Mouse (Mus musculus) lung, postnatal 0 days (tissue): ENCODE measurements around the gene Rpp25l. TPM values are rescaled to one million over a fixed set of nuclear protein-coding genes. Genes with fewer than 3 reads are reported as not detected.

Experiments
- ATAC-seq: fragments of 200-750 bp; cut with Nextera tagmentation; 2 replicates; pipeline ENCODE4 v1.8.0; 2017; ENCODE audit warnings: moderate library complexity
- DNase-seq: peaks from one replicate; pipeline ENCODE4 v3.0.0-alpha.2; 2016; ENCODE audit warnings: low spot score
- H3K27ac ChIP-seq: fragments of 300-500 bp; sonication (generic); 2 replicates; pipeline ENCODE4 v1.5.1; 2014; ENCODE audit warnings: antibody characterized with exemption, mild to moderate bottlenecking, low read length, mixed read lengths
- H3K27me3 ChIP-seq: fragments of 300-500 bp; sonication (generic); replicated peaks from 2 replicates; pipeline ENCODE4 v1.6.1; 2014; ENCODE audit warnings: low read length, mixed read lengths; ENCODE audit not compliant: insufficient read depth
- H3K36me3 ChIP-seq: fragments of 300-500 bp; sonication (generic); 2 replicates; pipeline ENCODE4 v1.6.1; 2014; ENCODE audit warnings: low read length, mixed read lengths; ENCODE audit not compliant: insufficient read depth
- H3K4me1 ChIP-seq: fragments of 300-500 bp; sonication (generic); 2 replicates; pipeline ENCODE4 v1.6.1; 2014; ENCODE audit warnings: antibody characterized with exemption, low read depth, low read length, mixed read lengths; ENCODE audit not compliant: insufficient read depth
- H3K4me2 ChIP-seq: fragments of 300-500 bp; sonication (generic); replicated peaks from 2 replicates; pipeline ENCODE4 v1.6.1; 2014; ENCODE audit warnings: low read depth, mild to moderate bottlenecking, low read length, moderate library complexity, mixed read lengths
- H3K4me3 ChIP-seq: fragments of 300-500 bp; sonication (generic); 2 replicates; pipeline ENCODE4 v1.5.1; 2014; ENCODE audit warnings: low read depth, low read length
- H3K9ac ChIP-seq: fragments of 300-500 bp; sonication (generic); replicated peaks from 2 replicates; pipeline ENCODE4 v1.6.1; 2014; ENCODE audit warnings: low read depth, mild to moderate bottlenecking
- H3K9me3 ChIP-seq: fragments of 300-500 bp; sonication (generic); 2 replicates; pipeline ENCODE4 v1.6.1; 2016; ENCODE audit warnings: low read length, mixed read lengths
- CTCF ChIP-seq: IDR thresholded peaks from 2 replicates; pipeline ENCODE4 v1.5.1; 2016; ENCODE audit warnings: antibody characterized with exemption, mild to moderate bottlenecking
- EP300 ChIP-seq: IDR thresholded peaks from 2 replicates; pipeline ENCODE4 v1.6.1; 2016; ENCODE audit warnings: antibody characterized with exemption, mild to moderate bottlenecking, control low read depth
- whole genome bisulfite sequencing: fragments of 180-500 bp; shearing (Covaris S2); extraction: QIAGEN DNeasy Blood & Tissue Kit; methylation state at CpG from one replicate; pipeline ENCODE4 v1.1.7; 2014; 5-methylcytosine and 5-hydroxymethylcytosine counted together
- polyA plus RNA-seq: library from polyadenylated mRNA; unstranded; fragments of >200 nt; fragmentation: Nextera tagmentation; extraction: Ambion mirVana; gene quantifications from 2 replicates; pipeline ENCODE4 v1.2.1, GENCODE M21; 2015

Gene Rpp25l
- polyA plus RNA-seq, 1 experiment from 2014 or later = 51.8 TPM

DNA sequence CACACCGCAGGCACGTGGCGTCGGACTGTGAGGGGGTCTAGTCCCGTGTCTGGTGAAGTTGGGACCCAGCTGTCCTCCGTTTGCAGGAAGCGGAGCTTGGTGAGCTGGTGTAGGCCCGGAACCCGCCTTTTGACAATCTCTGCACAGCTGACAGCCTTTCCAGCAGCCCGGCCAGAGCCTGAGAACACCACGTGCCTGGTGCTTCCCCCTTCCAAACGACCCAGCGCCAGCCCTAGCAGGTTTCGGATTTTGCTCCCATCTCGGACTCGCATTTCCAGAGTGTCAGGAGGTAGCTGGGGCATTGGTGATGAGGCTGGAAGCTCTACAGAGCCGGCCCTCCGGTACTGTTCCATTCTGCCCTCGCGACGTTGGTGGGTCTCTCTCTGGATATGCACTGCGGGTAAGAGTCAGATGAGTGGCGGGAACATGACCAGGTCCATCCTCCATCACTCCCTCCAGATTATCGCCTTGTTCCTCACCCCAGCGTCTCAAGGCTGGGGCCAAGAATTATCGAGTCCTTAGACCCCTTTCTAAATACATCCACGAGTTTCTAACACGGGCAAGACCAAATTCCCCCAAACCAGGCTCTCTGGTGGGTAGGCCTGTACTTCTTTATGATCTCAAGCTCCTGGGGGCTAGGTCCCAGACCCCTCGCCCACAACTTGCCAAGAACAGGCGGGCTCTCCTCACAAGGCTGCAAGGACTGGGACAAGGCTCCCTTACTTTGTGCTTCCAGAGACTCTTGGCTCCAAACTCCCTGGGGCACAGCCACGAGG is 725 bp downstream of the Rpp25l start:
- H3K9ac ChIP-seq = peak overlapping the region; percentile 88
- H3K4me2 ChIP-seq = peak overlapping the region; percentile 93
- TF ChIP-seq CTCF = no peak
- no peak for TF ChIP-seq EP300
- 30% methylated on average over 31 of the region's 31 CpGs for WGBS
- H3K27me3 ChIP-seq = no peaks in the 10 kb centered on the region
- DNase-seq (peak; percentile 15), ATAC-seq (no peak)
- no peaks in the 10 kb centered on the region for H3K9me3 ChIP-seq
- H3K4me3 ChIP-seq = peak overlapping the region; percentile 79
- H3K36me3 ChIP-seq = peaks cover under 1% of the 10 kb centered on the region; the same call in 1 of the 2 replicates
- H3K27ac ChIP-seq = peak overlapping the region; percentile 77
- H3K4me1 ChIP-seq = peaks cover 13% of the 10 kb centered on the region; the same call in 1 of the 2 replicates

DNA sequence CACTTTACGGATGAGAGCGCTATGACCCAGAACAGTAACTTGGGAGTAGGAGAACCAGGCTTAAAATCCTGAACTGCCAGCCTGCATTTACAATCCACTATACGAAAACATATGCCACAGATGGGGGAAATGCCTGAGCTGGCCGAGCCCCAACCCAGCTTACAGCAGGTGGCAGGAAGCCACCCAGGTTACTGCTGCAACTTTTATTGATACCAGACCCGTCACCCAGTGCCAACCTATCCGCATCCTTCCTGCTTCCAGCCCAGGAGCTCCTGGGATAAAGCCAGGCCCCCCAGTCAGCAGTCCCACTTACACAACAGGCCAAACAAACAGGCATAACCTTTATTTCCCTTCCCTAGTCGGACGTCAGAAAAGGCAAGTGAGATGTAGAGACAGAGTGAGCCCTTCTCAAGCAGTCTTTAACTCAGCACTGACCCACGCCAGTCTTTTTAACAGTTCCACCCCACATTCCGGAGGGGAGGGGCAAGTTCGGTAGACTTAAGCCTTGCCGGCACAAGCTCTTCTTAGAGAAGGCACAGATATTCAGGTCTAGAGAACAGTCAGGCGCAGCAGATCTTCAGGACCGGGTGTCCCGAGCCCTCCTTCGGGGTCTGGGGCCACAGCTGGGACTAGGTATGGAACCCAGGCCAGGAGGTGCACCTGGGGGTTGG is 1.5 kb downstream of the Rpp25l start:
- Histone ChIP-seq H3K27me3 (no peaks in the 10 kb centered on the region), H3K4me2 (peak overlapping the region; percentile 93), H3K9me3 (no peaks in the 10 kb centered on the region), H3K4me3 (peak overlapping the region; percentile 79; the same call in 1 of the 2 replicates), H3K4me1 (peaks cover 16% of the 10 kb centered on the region; the same call in 1 of the 2 replicates), H3K27ac (no peak overlapping the region), H3K36me3 (no peaks in the 10 kb centered on the region), H3K9ac (0 out of 2 replicates have a peak overlapping the region, but pooled peaks have one; percentile 88)
- WGBS = 60% methylated on average over 16 of the region's 16 CpGs
- DNase-seq (peak; percentile 55), ATAC-seq (no peak)
- TF ChIP-seq EP300 = no peak
- TF ChIP-seq CTCF = no peak

DNA sequence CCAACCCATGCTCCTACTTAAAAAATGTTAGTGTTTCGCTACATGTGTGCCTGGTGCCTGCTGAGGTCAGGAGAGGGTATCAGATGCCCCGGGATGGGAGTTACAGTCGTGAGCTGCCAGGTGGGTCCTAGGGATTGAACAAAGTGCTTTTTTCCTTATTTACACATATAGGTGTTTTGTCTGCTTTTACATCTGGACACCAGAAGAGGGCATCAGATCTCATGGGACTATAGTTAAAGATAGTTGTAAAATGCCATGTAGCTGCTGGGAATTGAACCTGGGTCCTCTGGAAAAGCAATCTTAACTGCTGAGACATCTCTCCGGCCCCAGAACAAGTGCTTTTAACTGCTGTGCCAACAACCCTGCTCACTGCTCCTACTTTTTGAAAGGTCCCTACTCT is 3.1 kb downstream of the Rpp25l start:
- WGBS = 51% methylated on average over 4 of the region's 4 CpGs
- Histone ChIP-seq H3K9me3 (no peaks in the 10 kb centered on the region), H3K36me3 (no peaks in the 10 kb centered on the region), H3K27me3 (no peaks in the 10 kb centered on the region), H3K9ac (no peak overlapping the region), H3K4me1 (peaks cover 18% of the 10 kb centered on the region; the same call in 1 of the 2 replicates), H3K27ac (no peak overlapping the region), H3K4me3 (no peak overlapping the region), H3K4me2 (no peak overlapping the region)
- no peak for ATAC-seq
- TF ChIP-seq EP300 (no peak), CTCF (peak; percentile 29)
- no peak for DNase-seq

DNA sequence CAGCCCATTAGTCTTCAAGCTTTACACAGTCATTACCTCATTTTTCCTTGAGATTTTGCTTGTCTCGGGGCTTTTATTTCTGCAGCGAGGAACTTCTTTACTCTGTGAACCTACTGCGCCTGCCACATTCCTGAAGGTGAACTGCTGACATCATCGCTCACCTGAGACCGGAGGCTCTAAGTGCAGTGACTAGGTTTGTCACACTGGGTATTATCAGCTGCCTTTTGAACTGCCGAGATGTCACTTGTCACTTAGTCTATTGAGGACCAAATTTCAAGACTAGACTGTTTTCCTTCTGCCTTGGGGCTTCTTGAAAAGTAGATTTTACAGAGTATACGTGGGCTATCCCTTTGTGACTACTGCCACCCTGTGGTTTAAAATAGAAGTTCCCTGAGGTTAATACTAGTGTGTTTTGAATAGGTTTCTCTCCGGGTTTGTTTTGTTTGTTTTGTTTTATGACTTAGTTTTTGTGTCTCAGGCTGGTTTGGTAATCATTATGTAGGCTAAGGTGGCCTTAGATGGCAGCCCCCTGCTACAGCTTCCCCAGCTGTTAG is 5.1 kb downstream of the Rpp25l start:
- Histone ChIP-seq H3K9me3 (no peaks in the 10 kb centered on the region), H3K4me3 (no peak overlapping the region), H3K27ac (no peak overlapping the region), H3K36me3 (no peaks in the 10 kb centered on the region), H3K4me2 (peak overlapping the region; percentile 14; the same call in 1 of the 2 replicates), H3K27me3 (no peaks in the 10 kb centered on the region), H3K4me1 (peaks cover 18% of the 10 kb centered on the region; the same call in 1 of the 2 replicates), H3K9ac (no peak overlapping the region)
- peak; percentile 80 for TF ChIP-seq CTCF
- TF ChIP-seq EP300 = no peak
- 22% methylated on average over 8 of the region's 8 CpGs for WGBS
- ATAC-seq (peak; percentile 48), DNase-seq (peak; percentile 76)

GRCm38 (mm10) chr4:41707011-41707535 is 6.3 kb downstream of the Rpp25l start:
- no peaks in the 10 kb centered on the region for H3K27me3 ChIP-seq
- ATAC-seq = peak; percentile 76
- H3K27ac ChIP-seq = no peak overlapping the region
- TF ChIP-seq EP300 = no peak
- peak; percentile 77 for TF ChIP-seq CTCF
- H3K9ac ChIP-seq = no peak overlapping the region
- H3K9me3 ChIP-seq = no peaks in the 10 kb centered on the region
- DNase-seq = peak; percentile 84
- H3K4me2 ChIP-seq = no peak overlapping the region
- 5% methylated on average over 13 of the region's 13 CpGs for WGBS
- no peaks in the 10 kb centered on the region for H3K36me3 ChIP-seq
- no peak overlapping the region for H3K4me3 ChIP-seq
- H3K4me1 ChIP-seq = peaks cover 9% of the 10 kb centered on the region; the same call in 1 of the 2 replicates
